Mouse (Mus musculus) effector memory CD4-positive, alpha-beta T cell, adult 5 months (primary cell): Measurements from ENCODE around the gene Mafg. TPM values are rescaled to one million over a fixed set of nuclear protein-coding genes. Genes with fewer than 3 reads are reported as not detected.

ENCODE experiments used
- polyA plus RNA-seq: library from polyadenylated mRNA; unstranded; fragments of 100-300 nt; shearing (Covaris generic); gene quantifications from one replicate; pipeline ENCODE4 v1.2.1, GENCODE M21; 2017

The Mafg gene
- polyA plus RNA-seq = 52.8 TPM

GRCm38 (mm10) chr11:120633520-120634343 lies at the start of gene Mafg:
TSS of gene Mafg (minus strand) at chr11:120633600.

GRCm38 (mm10) chr11:120672687-120673593 lies 39.5 kb upstream of the Mafg start, which contains the start of gene Aspscr1:
TSS of gene Aspscr1 (plus strand) at chr11:120672973.

GRCm38 (mm10) chr11:120661076-120661460 lies 27.7 kb upstream of the Mafg start, which contains the start of gene Notum:
TSS of gene Notum (minus strand) at chr11:120661175.

DNA sequence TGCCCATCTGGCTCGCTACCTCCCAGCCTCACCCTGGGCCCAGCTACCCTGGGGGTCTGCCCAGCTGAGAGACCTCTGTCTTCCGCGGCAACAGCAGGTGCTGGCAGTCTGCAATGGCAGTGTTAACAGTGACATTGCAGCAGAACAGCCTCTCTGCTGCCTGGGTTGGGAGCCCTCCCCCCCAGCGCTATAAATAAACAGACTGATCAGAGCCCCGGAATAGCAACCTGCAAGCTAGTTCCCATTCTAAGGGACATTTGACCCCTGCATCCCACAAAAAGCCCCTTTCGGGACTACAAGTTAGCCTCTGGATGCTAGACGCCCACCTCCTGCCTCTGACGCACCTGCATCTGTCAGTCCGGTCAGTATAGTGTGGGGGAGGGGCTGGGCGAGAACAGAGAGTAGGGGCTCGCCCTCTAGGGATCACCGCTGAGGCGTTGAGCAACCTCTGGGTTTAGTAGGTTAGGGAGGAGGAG lies 14.6 kb upstream of the Mafg start, which contains the start of gene Myadml2:
Myadml2 (minus strand) TSS at position 158 of the 476 bp plus-strand sequence.

DNA sequence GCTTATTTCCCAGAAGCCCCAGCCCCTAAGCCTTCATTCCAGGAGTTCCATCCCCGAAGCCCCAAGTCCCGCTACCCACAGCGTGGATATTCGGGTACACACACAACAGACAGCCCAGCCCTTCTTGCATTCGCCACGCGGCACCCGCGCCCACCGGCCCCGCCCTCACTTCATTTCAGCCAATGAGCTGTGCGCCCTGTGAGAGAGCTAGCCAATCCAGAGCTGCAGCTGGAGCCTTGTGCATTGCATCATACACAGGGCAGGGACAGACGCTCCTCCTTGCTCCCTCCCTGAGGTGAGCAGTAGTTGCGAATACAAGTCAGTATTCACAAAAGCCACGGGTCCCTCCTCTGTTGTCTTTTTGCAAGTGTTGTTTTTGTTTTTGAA lies 10.2 kb upstream of the Mafg start, which contains the start of gene Pycr1:
Pycr1 (minus strand) TSS at position 169 of the 387 bp plus-strand sequence.

DNA sequence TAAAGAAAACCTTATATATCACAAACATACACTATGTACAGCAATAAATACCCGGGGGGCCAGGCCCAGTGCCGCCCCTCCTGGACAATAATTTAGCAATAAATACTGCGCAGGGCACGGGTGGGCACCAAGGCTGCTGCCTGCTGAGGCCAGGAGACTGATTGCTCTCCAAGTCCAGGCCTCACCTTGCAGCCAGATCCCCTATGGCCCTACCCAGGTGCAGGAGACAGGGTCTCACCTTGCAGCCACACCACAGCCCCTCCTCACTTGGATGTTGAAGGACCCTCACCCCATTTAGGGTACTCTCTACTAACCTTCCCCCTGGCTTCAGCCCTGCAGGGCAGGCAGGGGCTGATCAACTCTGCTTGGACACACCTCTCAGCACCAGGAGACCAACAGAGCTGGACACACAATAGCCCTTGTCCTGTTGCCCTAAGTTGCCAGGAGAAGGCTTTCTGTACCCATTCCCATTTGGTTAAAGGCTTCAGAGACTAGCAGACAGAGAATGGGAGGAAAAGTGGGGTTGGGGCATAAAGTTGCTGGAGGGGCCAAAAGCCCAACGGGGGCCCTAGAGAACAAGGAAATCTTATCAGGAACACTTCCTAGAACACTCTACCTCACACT lies 8.1 kb downstream of the Mafg start, which contains the start of gene Sirt7:
Sirt7 (minus strand) TSS at position 89 of the 624 bp plus-strand sequence.

GRCm38 (mm10) chr11:120617519-120618112 lies 15.8 kb downstream of the Mafg start, which contains the start of gene Pcyt2:
TSS of gene Pcyt2 (minus strand) at chr11:120617936.

GRCm38 (mm10) chr11:120608241-120609034 lies 25.0 kb downstream of the Mafg start, which contains the start of gene Npb:
TSS of gene Npb (plus strand) at chr11:120608477.

DNA sequence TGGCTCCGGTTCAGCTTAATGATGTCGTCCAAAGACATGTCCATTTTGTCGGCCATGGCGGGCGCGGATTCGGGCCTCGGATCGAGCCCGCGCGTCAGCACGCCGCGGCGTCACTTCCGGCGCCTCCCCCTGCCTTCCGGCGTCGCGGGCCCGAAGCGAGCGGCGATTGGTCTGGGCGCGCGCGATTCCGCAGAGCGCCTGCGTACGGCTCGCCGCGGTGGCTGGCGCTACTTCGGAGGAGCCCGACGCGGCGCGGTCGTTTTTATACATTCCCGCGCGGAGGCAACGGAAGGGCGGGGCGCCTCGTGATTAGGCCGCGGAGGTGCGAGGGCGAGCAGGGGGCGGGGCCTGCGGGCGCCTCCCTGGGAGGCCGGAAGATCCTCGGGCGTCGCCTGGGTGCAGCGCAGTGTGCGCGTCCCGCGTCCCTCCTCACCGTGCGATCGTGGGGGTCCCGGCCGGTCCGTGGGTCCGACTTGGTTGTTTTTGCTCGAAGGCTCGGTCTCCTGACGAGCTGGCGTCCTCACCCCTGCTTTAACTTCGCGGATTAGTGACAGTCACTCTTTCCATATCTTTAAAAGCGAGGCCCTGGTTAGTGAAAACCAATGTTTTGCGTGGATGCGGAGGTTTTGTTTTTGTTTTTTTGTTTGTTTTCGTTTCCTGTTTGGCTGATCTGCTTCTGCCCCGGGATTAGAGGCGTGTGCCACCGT lies 35.0 kb downstream of the Mafg start, which contains the start of the genes Alyref and Anapc11:
Alyref (minus strand) TSS at position 83 of the 707 bp plus-strand sequence.
Anapc11 (plus strand) TSS at position 139 of the 707 bp plus-strand sequence.

GRCm38 (mm10) chr11:120581490-120582267 lies 51.7 kb downstream of the Mafg start, which contains the start of gene Arhgdia:
TSS of gene Arhgdia (minus strand) at chr11:120581624.

Other genes starting within 250 kb of the Mafg start
- gene Nploc4, start 195.9 kb downstream of the Mafg start, polyA plus RNA-seq = 54.3 TPM
- not detected for gene Tspan10, start 191.0 kb downstream of the Mafg start, polyA plus RNA-seq
- not detected for gene Pde6g, start 180.1 kb downstream of the Mafg start, polyA plus RNA-seq
- 2.0 TPM for gene Oxld1, start 175.5 kb downstream of the Mafg start, polyA plus RNA-seq
- gene Ccdc137, start 175.5 kb downstream of the Mafg start, polyA plus RNA-seq = 19.8 TPM
- 10.7 TPM for gene Arl16, start 166.0 kb downstream of the Mafg start, polyA plus RNA-seq
- 29.0 TPM for gene Mrpl12, start 149.0 kb downstream of the Mafg start, polyA plus RNA-seq
- 9.9 TPM for gene Slc25a10, start 141.8 kb downstream of the Mafg start, polyA plus RNA-seq
- gene Gcgr, start 102.9 kb downstream of the Mafg start, polyA plus RNA-seq = not detected
- gene Mcrip1, start 83.9 kb downstream of the Mafg start, polyA plus RNA-seq = 63.3 TPM
- not detected for gene Ppp1r27, start 82.5 kb downstream of the Mafg start, polyA plus RNA-seq
- gene P4hb, start 60.3 kb downstream of the Mafg start, polyA plus RNA-seq = 187 TPM
- gene Arhgdia, start 52.0 kb downstream of the Mafg start, polyA plus RNA-seq = 737 TPM
- 275 TPM for gene Alyref, start 35.2 kb downstream of the Mafg start, polyA plus RNA-seq
- gene Anapc11, start 35.2 kb downstream of the Mafg start, polyA plus RNA-seq = 80.0 TPM
- not detected for gene Npb, start 25.1 kb downstream of the Mafg start, polyA plus RNA-seq
- 159 TPM for gene Pcyt2, start 15.7 kb downstream of the Mafg start, polyA plus RNA-seq
- gene Sirt7, start 8.4 kb downstream of the Mafg start, polyA plus RNA-seq = 158 TPM
- gene Pycr1, start 10.2 kb upstream of the Mafg start, polyA plus RNA-seq = 0.24 TPM
- gene Myadml2, start 14.6 kb upstream of the Mafg start, polyA plus RNA-seq = not detected
- gene Notum, start 27.6 kb upstream of the Mafg start, polyA plus RNA-seq = not detected
- 103 TPM for gene Aspscr1, start 39.4 kb upstream of the Mafg start, polyA plus RNA-seq
- gene Cenpx, start 80.1 kb upstream of the Mafg start, polyA plus RNA-seq = 87.8 TPM
- 52.6 TPM for gene Lrrc45, start 80.3 kb upstream of the Mafg start, polyA plus RNA-seq
- 0.70 TPM for gene Rac3, start 87.9 kb upstream of the Mafg start, polyA plus RNA-seq
- 11.1 TPM for gene Dcxr, start 93.7 kb upstream of the Mafg start, polyA plus RNA-seq
- not detected for gene Cbr2, start 98.5 kb upstream of the Mafg start, polyA plus RNA-seq
- gene Hmga1b, start 129.2 kb upstream of the Mafg start, polyA plus RNA-seq = 15.1 TPM
- 23.6 TPM for gene Rfng, start 150.6 kb upstream of the Mafg start, polyA plus RNA-seq
- 79.8 TPM for gene Gps1, start 150.7 kb upstream of the Mafg start, polyA plus RNA-seq
- 40.0 TPM for gene Dus1l, start 162.8 kb upstream of the Mafg start, polyA plus RNA-seq
- 50.6 TPM for gene Fasn, start 190.9 kb upstream of the Mafg start, polyA plus RNA-seq